Mouse (Mus musculus) midbrain, embryonic 11.5 days (tissue): ENCODE data around the gene Jup. TPM values are rescaled to one million over a fixed set of nuclear protein-coding genes. Genes with fewer than 3 reads are reported as not detected.

Experiments used
- ATAC-seq: fragments of 200-750 bp; cut with Nextera tagmentation; 2 replicates; pipeline ENCODE4 v1.8.0; 2017; ENCODE audit warnings: moderate TSS enrichment, moderate library complexity; ENCODE audit not compliant: low FRiP score
- DNase-seq: peaks from one replicate; pipeline ENCODE4 v3.0.0; 2015; ENCODE audit warnings: low spot score; ENCODE audit errors: missing footprints
- H3K27ac ChIP-seq: fragments of 300-500 bp; sonication (generic); 2 replicates; pipeline ENCODE4 v1.5.1; 2014; ENCODE audit warnings: low read depth, low read length
- H3K27me3 ChIP-seq: fragments of 300-500 bp; sonication (generic); 2 replicates; pipeline ENCODE4 v1.6.1; 2014; ENCODE audit warnings: mild to moderate bottlenecking, low read length, moderate library complexity, mixed read lengths; ENCODE audit not compliant: control insufficient read depth, insufficient read depth
- H3K36me3 ChIP-seq: fragments of 300-500 bp; sonication (generic); 2 replicates; pipeline ENCODE4 v1.6.1; 2014; ENCODE audit warnings: mild to moderate bottlenecking, low read length, moderate library complexity, mixed read lengths; ENCODE audit not compliant: control insufficient read depth, insufficient read depth
- H3K4me1 ChIP-seq: fragments of 300-500 bp; sonication (generic); 2 replicates; pipeline ENCODE4 v1.6.1; 2014; ENCODE audit warnings: low read length; ENCODE audit not compliant: control insufficient read depth, insufficient read depth
- H3K4me2 ChIP-seq: fragments of 300-500 bp; sonication (generic); 2 replicates; pipeline ENCODE4 v1.6.1; 2014; ENCODE audit warnings: mild to moderate bottlenecking, moderate library complexity
- H3K4me3 ChIP-seq: fragments of 300-500 bp; sonication (generic); 2 replicates; pipeline ENCODE4 v1.5.1; 2014; ENCODE audit warnings: low read depth, low read length
- H3K9ac ChIP-seq: fragments of 300-500 bp; sonication (generic); 2 replicates; pipeline ENCODE4 v1.6.1; 2014; ENCODE audit warnings: low read length
- H3K9me3 ChIP-seq: fragments of 300-500 bp; sonication (generic); 2 replicates; pipeline ENCODE4 v1.6.1; 2016; ENCODE audit warnings: low read length; ENCODE audit not compliant: control insufficient read depth
- WGBS: fragments of 180-500 bp; shearing (Covaris S2); extraction: QIAGEN DNeasy Blood & Tissue Kit; methylation state at CpG from one replicate; pipeline ENCODE4 v1.1.7; 2014; 5-methylcytosine and 5-hydroxymethylcytosine counted together
- polyA plus RNA-seq: library from polyadenylated mRNA; unstranded; fragments of >200 nt; fragmentation: Nextera tagmentation; extraction: Ambion mirVana; gene quantifications from 2 replicates; pipeline ENCODE4 v1.2.1, GENCODE M21; 2014

The Jup gene
- polyA plus RNA-seq, 1 experiment from 2014 or later, result 25.2 TPM

DNA sequence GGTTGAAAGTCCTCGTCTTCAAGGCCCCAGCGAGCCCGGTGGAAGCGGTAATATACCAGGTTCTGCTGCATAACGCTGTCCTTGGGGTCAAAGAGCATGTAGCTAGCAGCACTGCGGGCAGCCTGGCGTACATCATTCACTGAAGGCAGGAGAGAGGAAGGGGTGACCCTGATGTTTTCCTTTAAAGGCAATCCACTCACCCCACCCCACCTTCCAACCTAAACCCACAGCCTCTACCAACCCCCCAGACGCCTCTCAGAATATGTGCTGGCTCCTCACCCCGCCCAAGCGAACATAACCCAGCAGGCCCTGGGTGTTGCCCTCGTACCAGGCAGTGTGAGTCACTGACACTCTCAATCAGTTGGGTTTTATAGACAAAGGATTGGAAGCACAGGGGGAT is 14.2 kb upstream of the Jup start:
- H3K27me3 ChIP-seq, result peaks cover 19% of the 10 kb centered on the region
- no peaks in the 10 kb centered on the region for H3K36me3 ChIP-seq
- peaks cover 6% of the 10 kb centered on the region for H3K4me1 ChIP-seq
- no peak overlapping the region for H3K27ac ChIP-seq
- no peak overlapping the region for H3K4me3 ChIP-seq
- ATAC-seq (no peak), DNase-seq (no peak)
- H3K4me2 ChIP-seq, result no peak overlapping the region
- no peak overlapping the region for H3K9ac ChIP-seq
- no peaks in the 10 kb centered on the region for H3K9me3 ChIP-seq
- 82% methylated on average over 11 of the region's 11 CpGs for WGBS

DNA sequence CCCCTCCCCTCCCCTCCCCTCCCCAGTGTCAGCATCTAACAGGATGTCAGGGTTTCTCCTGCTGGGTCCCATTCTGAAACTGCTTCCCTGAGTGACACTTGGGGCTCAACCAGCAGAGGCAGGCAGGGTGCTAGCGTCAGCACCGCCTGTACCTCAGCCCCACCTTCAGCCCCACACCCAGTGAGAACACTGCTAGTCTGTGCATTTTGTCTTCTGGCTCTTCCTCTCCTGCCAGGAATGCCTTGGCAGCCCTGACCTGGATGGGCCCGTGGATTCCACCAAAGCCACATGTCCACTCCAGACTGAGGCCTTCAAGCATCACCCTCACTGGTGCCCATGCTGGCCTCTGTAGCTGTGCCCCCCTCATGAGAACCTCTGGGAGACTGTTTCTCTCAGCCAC is 12.1 kb upstream of the Jup start:
- Histone ChIP-seq H3K4me2 (no peak overlapping the region), H3K9me3 (no peaks in the 10 kb centered on the region), H3K4me1 (peaks cover 5% of the 10 kb centered on the region), H3K4me3 (no peak overlapping the region), H3K27me3 (peaks cover 7% of the 10 kb centered on the region), H3K27ac (no peak overlapping the region), H3K36me3 (no peaks in the 10 kb centered on the region), H3K9ac (no peak overlapping the region)
- ATAC-seq (no peak), DNase-seq (no peak)
- WGBS, result 71% methylated on average over 3 of the region's 3 CpGs

DNA sequence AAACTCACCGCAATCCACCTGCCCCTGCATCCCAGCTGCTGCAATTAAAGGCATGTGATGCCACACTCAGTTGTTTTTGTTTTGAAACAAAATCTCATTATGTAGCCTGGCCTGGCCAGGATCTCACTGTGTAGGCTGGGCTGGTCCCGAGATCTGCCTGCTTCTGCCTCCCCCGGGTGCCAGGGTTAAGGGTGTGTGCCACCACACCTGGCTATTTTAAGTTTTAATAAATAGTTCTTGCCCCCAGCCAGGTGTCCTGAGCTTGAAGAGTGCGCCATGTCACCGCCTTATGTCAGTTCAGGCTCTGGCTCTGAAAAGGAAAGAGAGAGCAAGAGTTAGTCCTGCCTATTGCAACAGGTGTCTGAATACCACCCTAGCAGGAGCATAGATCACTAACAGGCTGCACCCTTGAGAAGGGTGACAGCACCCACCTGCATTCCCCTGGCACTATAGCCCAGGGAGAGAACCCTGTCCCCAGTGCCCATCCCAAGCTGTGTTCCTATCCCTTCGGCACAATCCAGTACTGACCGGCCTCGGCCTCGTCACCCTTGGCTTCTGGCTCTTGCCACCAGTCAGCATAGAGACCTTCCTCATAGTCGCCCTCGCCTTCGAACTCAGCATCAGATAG is 11.4 kb upstream of the Jup start:
- Histone ChIP-seq H3K9me3 (no peaks in the 10 kb centered on the region), H3K4me2 (no peak overlapping the region), H3K27ac (no peak overlapping the region), H3K9ac (no peak overlapping the region), H3K4me3 (no peak overlapping the region), H3K4me1 (peaks cover 4% of the 10 kb centered on the region), H3K27me3 (peaks cover 5% of the 10 kb centered on the region), H3K36me3 (no peaks in the 10 kb centered on the region)
- ATAC-seq (no peak), DNase-seq (no peak)
- 90% methylated on average over 12 of the region's 12 CpGs for WGBS

DNA sequence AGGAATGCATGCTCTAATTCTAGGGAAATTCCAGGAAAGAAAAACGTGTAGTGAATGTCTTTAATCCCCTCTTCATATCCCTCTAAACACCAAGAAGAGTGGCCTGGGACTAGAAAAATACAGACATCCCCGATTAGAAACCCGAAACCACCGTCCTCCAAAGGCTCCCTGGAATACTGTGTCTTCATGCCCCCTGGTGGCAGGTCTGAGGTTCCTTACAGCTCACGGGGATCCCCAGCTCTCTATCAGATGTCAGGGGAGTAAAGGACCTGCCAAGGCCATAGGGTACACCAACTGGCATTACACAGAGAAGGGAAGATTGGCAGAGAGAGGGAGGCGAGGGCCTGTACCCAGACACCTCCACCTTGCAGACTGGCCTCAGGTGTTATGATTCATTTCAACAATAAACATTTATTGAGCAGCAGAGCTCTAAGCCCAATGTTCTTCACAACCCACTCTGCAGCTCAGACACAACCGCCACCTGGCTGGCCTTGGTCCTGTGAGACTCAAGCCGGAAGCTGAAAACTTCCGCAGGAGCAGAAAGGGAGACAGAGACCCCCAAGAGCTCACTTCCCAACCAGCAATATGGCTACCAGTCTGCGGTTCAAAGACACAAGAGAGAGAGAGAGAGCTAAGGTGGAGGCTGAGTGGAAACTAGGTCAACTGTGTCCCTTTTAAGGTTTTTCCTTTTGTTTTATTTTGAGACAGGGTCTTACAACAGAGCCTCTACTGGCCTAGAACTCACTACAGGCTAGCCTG is 10.7 kb upstream of the Jup start:
- H3K9ac ChIP-seq, result no peak overlapping the region
- no peaks in the 10 kb centered on the region; the same call in 1 of the 2 replicates for H3K4me1 ChIP-seq
- H3K4me2 ChIP-seq, result no peak overlapping the region
- no peak overlapping the region for H3K27ac ChIP-seq
- DNase-seq, result no peak
- no peaks in the 10 kb centered on the region for H3K9me3 ChIP-seq
- H3K4me3 ChIP-seq, result no peak overlapping the region
- no peaks in the 10 kb centered on the region for H3K36me3 ChIP-seq
- no peak for ATAC-seq
- WGBS, result 50% methylated on average over 10 of the region's 10 CpGs
- peaks cover under 1% of the 10 kb centered on the region; the same call in 1 of the 2 replicates for H3K27me3 ChIP-seq

DNA sequence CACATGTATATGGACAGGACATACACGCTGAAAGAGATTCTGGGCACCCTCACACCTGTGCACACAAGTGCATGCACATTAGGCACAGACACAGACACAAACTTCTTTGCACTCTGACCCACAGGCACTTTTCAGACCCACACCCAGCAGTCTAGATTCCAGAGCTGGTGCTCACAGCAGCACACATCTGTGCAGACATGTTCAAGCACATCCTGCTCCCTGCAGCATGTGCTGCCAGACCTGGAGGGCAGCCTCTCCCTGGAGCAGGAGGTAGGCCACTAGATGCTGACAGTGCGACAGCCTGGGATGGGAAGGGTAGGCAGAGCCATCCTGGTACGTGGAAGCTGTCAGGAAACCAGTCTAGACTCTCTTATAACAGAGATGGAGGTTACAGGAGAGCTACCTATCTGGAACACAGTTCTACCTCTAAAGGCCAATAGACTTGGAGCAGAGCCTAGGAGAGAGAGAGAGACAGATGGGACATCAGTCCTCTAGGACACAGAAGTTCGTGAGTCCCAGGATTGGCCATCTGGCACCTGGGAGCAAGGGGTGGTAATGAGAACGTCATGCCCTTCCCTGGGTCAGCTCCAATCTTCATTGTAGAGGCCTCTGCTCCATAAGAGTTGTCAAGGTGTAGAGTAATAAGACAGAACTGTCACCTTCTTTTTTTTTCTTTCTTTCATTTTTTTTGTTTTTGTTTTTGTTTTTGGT is 9.6 kb upstream of the Jup start:
- no peak overlapping the region for H3K9ac ChIP-seq
- 91% methylated on average over 5 of the region's 5 CpGs for WGBS
- H3K4me2 ChIP-seq, result no peak overlapping the region

DNA sequence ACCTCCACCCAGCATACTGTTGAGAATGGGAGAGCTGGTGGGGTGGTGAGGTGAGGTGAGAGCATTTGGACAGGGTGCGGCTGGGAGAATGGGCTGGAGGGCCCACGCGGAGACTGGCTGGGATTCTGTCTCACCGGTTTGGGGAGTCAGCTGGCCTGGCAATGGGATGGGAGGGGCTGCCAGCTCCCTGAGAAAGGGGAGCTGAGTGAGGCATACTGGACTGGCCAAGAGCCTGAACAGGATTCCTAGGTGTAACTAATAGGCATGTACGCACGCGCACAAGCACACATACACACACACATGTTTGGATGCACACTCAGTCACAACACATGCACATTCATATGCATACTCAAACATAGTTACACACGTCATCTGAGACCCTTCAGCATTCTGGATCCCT is 8.7 kb upstream of the Jup start:
- Histone ChIP-seq H3K4me2 (no peak overlapping the region), H3K36me3 (no peaks in the 10 kb centered on the region), H3K4me1 (no peaks in the 10 kb centered on the region), H3K9ac (no peak overlapping the region), H3K27ac (no peak overlapping the region), H3K27me3 (no peaks in the 10 kb centered on the region), H3K4me3 (no peak overlapping the region), H3K9me3 (no peaks in the 10 kb centered on the region)
- DNase-seq (no peak), ATAC-seq (no peak)
- WGBS, result 87% methylated on average over 8 of the region's 8 CpGs

More for the DNA sequence above, 9.6 kb upstream of the Jup start:
- Histone ChIP-seq H3K27ac (no peak overlapping the region), H3K27me3 (no peaks in the 10 kb centered on the region), H3K4me3 (no peak overlapping the region), H3K4me1 (no peaks in the 10 kb centered on the region), H3K36me3 (no peaks in the 10 kb centered on the region), H3K9me3 (no peaks in the 10 kb centered on the region)
- DNase-seq (no peak), ATAC-seq (no peak)

DNA sequence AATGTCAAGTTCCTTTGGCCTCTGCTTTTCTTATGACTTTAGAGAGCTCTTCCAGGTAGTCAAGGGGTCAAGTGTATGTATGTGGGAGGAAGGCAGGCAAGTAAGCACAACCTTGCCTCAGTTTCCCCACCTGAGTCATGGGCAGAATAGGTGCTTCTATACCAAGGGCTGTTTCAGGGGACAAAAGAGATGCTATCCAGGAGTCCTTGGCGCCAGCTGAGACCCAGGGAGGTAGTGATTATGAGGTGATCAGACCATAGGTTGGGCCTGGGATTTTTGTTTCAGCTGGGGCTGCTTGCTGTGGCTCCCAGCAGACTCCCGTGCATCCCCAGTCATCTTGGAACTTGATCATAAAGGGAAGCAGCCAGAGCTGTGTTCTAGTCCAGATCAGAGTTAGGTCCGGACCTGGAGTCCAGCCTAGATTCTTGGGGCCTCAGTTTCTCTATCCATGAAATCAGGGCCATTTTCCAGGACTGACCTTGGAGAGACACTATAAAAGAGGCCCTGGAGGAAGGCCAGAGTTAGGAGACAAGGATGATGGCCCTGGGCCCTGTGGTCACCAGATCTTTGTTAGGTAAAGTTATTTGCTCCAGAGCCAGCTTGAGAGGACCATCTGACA is 7.0 kb upstream of the Jup start:
- H3K4me1 ChIP-seq, result no peaks in the 10 kb centered on the region
- no peak for ATAC-seq
- 88% methylated on average over 3 of the region's 3 CpGs for WGBS
- no peak overlapping the region for H3K4me2 ChIP-seq
- no peak overlapping the region for H3K9ac ChIP-seq
- no peak overlapping the region for H3K27ac ChIP-seq
- no peak overlapping the region for H3K4me3 ChIP-seq
- H3K9me3 ChIP-seq, result no peaks in the 10 kb centered on the region
- H3K27me3 ChIP-seq, result no peaks in the 10 kb centered on the region
- no peaks in the 10 kb centered on the region for H3K36me3 ChIP-seq
- DNase-seq, result no peak

DNA sequence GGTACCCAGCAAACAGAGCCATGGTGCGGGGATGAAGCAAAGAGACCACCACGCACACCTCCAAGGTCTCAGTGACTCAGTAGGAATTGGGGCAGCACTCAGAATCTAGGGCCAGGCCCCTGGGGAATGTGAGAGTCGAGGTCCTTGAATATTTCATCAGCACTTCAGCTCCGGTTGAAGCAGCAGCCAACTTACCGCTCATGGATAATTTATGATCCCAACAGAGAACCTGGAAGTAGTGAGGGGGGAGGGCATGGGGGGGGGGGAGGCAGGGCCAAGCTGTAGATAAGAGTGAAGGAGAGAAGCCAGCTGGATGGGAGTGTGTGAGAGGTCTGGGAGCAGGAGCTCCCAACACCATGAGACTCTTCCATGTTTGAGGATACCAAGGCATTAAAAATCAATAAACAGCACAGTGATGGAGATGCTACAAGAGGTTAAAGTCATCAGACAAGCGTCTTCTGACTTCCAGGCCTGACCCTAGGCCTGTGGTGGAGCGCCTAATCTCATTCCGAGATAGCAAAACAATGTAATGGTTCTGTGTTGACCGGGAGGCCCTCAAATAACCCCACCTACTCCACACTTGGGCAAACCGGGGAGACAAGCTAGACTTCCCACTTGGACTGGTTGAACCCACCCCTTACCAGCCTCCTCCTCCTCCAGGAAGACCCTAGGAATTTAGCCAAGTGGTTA is 6.0 kb upstream of the Jup start:
- H3K4me3 ChIP-seq, result no peak overlapping the region

More for the DNA sequence above, 6.0 kb upstream of the Jup start:
- no peak for ATAC-seq
- Histone ChIP-seq H3K36me3 (no peaks in the 10 kb centered on the region), H3K9ac (no peak overlapping the region), H3K27me3 (no peaks in the 10 kb centered on the region), H3K9me3 (no peaks in the 10 kb centered on the region), H3K4me1 (no peaks in the 10 kb centered on the region), H3K4me2 (no peak overlapping the region), H3K27ac (no peak overlapping the region)
- DNase-seq, result no peak
- 74% methylated on average over 10 of the region's 10 CpGs for WGBS
